Mouse (Mus musculus): ENCODE measurements around the gene Abcc10. TPM values are rescaled to one million over a fixed set of nuclear protein-coding genes. Genes with fewer than 3 reads are reported as not detected.

Abcc10 gene
- polyA plus RNA-seq (2015; fragmentation: Nextera tagmentation; extraction: Ambion mirVana) = 2.1 and 2.7 TPM in 2 replicates

DNA sequence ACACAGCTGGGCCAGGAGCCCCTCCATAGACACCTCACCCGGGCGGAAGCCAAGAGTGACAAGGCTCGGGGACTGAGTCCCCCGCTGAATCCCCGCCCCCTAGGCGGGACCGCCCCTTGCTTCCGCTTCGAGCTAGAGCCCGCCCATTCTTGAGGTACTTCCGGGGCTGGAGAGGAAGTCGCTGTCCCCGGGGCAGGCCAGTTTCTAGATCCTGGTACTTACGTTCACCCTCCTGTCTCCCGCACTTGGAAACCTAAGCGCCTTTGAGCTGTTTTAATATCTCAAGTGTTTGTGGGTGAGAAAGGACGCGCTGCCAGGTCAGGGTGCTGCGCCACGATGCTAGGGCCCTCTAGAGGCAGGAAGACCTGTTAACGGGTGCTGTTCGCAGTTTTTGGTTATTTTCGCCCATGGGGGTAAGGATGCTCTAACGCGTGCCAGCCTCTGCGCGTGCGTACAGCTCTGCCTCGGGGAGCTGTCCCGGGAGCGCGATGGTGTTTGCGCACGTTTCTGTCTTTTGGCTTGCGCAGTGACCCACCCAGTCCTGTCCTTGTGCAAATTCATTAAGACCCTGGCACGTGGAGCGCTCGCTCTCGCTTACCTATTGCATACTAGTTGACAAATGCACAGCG, at the start of gene Abcc10:
Gene Abcc10, minus strand, starts transcription at position 447 of the 629 bp plus-strand sequence.

DNA sequence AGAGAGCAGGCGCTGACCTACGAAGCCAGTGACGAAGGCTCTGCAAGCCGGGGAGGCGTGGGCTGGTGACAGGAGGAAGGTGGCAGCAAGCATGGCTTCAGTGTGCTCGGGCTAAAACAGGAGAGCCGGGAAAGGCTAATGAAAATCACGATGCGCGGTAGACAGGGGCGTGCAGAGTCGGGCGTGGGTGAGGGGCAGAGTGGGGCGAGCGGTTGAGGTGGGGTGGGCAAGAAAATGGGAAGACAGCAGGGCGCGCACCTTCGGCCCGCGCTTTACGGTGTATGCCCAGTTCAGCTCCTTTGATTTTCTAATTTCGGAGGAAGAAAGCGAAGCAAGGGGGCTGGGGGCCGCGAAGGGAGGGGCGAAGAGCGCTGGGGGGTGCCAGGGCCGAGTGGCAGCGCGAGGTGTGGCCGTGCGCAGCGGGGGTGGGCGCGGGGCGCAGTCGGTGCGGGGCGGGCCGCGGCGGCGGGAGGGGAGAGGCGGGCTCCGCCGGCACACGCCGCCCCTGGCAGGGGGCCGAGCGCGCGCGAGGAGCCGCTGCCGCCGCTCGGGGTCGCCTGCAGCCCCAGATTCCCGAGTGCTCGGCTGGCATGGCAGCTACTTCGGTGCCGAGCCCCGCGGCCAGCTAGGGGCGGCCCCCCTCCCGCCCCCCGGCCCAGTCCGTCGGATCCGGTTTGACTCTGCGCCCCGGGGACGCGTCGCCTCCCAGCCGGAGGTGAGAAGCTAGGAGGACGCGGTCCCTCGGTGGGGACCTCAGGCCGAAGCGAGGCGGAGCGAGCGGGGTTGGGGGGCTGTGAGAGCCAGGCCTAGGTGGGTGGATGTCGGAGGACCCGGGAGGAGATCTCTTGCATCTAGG, 30.6 kb downstream of the Abcc10 start, which contains the start of gene Dlk2:
Gene Dlk2, plus strand, starts transcription at position 58 of the 856 bp plus-strand sequence.

GRCm38 (mm10) chr17:46282483-46283123, 45.5 kb downstream of the Abcc10 start, which contains the start of gene Tjap1:
TSS of gene Tjap1 (minus strand) at chr17:46283026.

GRCm38 (mm10) chr17:46253452-46254084, 74.6 kb downstream of the Abcc10 start, which contains the start of gene Lrrc73:
TSS of gene Lrrc73 (plus strand) at chr17:46253531.

Other genes with a start within 250 kb of the Abcc10 start
- gene Mrps18a, start 217.4 kb downstream of the Abcc10 start, polyA plus RNA-seq (2015; fragmentation: Nextera tagmentation; extraction: Ambion mirVana) = 77.6 and 81.4 TPM in 2 replicates
- 2.0 and 2.7 TPM in 2 replicates for gene Rsph9, start 184.1 kb downstream of the Abcc10 start, polyA plus RNA-seq (2015; fragmentation: Nextera tagmentation; extraction: Ambion mirVana)
- gene Mad2l1bp, start 174.8 kb downstream of the Abcc10 start, polyA plus RNA-seq (2015; fragmentation: Nextera tagmentation; extraction: Ambion mirVana) = 42.7 and 48.3 TPM in 2 replicates
- gene Gtpbp2, start 167.3 kb downstream of the Abcc10 start, polyA plus RNA-seq (2015; fragmentation: Nextera tagmentation; extraction: Ambion mirVana) = 41.0 and 41.4 TPM in 2 replicates
- 21.5 and 23.3 TPM in 2 replicates for gene Polh, start 125.7 kb downstream of the Abcc10 start, polyA plus RNA-seq (2015; fragmentation: Nextera tagmentation; extraction: Ambion mirVana)
- 17.3 and 18.1 TPM in 2 replicates for gene Xpo5, start 125.6 kb downstream of the Abcc10 start, polyA plus RNA-seq (2015; fragmentation: Nextera tagmentation; extraction: Ambion mirVana)
- gene Polr1c, start 80.3 kb downstream of the Abcc10 start, polyA plus RNA-seq (2015; fragmentation: Nextera tagmentation; extraction: Ambion mirVana) = 51.1 and 52.9 TPM in 2 replicates
- 57.2 and 72.5 TPM in 2 replicates for gene Yipf3, start 80.3 kb downstream of the Abcc10 start, polyA plus RNA-seq (2015; fragmentation: Nextera tagmentation; extraction: Ambion mirVana)
- 0.12 and 0.13 TPM in 2 replicates for gene Lrrc73, start 74.8 kb downstream of the Abcc10 start, polyA plus RNA-seq (2015; fragmentation: Nextera tagmentation; extraction: Ambion mirVana)
- gene Tjap1, start 45.3 kb downstream of the Abcc10 start, polyA plus RNA-seq (2015; fragmentation: Nextera tagmentation; extraction: Ambion mirVana) = 12.8 and 13.7 TPM in 2 replicates
- gene Dlk2, start 30.9 kb downstream of the Abcc10 start, polyA plus RNA-seq (2015; fragmentation: Nextera tagmentation; extraction: Ambion mirVana) = 0.11 and 0.14 TPM in 2 replicates
- 2.9 and 3.3 TPM in 2 replicates for gene Zfp318, start 55.4 kb upstream of the Abcc10 start, polyA plus RNA-seq (2015; fragmentation: Nextera tagmentation; extraction: Ambion mirVana)
- 0.33 TPM in 1 of 2 replicates, not detected in the other for gene Crip3, start 100.6 kb upstream of the Abcc10 start, polyA plus RNA-seq (2015; fragmentation: Nextera tagmentation; extraction: Ambion mirVana)
- gene Slc22a7, start 110.1 kb upstream of the Abcc10 start, polyA plus RNA-seq (2015; fragmentation: Nextera tagmentation; extraction: Ambion mirVana) = not detected in 2 replicates
- gene Ttbk1, start 159.3 kb upstream of the Abcc10 start, polyA plus RNA-seq (2015; fragmentation: Nextera tagmentation; extraction: Ambion mirVana) = not detected in 2 replicates
- gene Dnph1, start 168.4 kb upstream of the Abcc10 start, polyA plus RNA-seq (2015; fragmentation: Nextera tagmentation; extraction: Ambion mirVana) = 27.4 and 31.3 TPM in 2 replicates
- 1.4 and 1.5 TPM in 2 replicates for gene Cul9, start 218.0 kb upstream of the Abcc10 start, polyA plus RNA-seq (2015; fragmentation: Nextera tagmentation; extraction: Ambion mirVana)
- 5.2 and 5.5 TPM in 2 replicates for gene Srf, start 227.8 kb upstream of the Abcc10 start, polyA plus RNA-seq (2015; fragmentation: Nextera tagmentation; extraction: Ambion mirVana)

All from spleen, postnatal 0 days (tissue).